Mouse (Mus musculus): Measurements from ENCODE around the gene Atg16l1. TPM values are rescaled to one million over a fixed set of nuclear protein-coding genes. Genes with fewer than 3 reads are reported as not detected.

The Atg16l1 gene
- total RNA-seq (2021): 10 to 100 TPM; 26.7 to 28.7 TPM

- DNase-seq: peak; percentile 94
Observed at GRCm38 (mm10) chr1:87755641-87756470, at the start of gene Atg16l1. Gene Atg16l1, plus strand, starts transcription at chr1:87755870.

DNA sequence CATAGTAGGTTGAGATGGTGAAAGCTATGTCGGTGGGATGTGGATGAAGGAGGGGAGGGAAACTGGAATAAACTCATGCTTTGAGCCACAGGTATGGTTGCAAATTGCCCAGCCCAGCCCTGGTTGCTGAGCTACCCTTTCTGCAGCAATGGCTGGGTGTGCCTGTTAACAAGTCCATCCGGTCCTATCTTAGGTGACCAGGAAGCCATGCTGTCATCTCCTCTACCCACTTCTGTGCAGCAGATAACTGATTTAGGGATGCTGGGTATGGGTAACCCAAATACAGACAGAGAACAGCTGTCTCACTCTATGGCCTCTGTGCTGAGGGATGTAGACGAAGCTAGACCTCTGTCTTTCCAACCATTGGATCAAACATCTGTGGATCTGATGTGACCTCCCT, 49.3 kb upstream of the Atg16l1 start:
- DNase-seq: no peak

- no peak for DNase-seq
Observed at GRCm38 (mm10) chr1:87709020-87709419, 46.6 kb upstream of the Atg16l1 start.

DNA sequence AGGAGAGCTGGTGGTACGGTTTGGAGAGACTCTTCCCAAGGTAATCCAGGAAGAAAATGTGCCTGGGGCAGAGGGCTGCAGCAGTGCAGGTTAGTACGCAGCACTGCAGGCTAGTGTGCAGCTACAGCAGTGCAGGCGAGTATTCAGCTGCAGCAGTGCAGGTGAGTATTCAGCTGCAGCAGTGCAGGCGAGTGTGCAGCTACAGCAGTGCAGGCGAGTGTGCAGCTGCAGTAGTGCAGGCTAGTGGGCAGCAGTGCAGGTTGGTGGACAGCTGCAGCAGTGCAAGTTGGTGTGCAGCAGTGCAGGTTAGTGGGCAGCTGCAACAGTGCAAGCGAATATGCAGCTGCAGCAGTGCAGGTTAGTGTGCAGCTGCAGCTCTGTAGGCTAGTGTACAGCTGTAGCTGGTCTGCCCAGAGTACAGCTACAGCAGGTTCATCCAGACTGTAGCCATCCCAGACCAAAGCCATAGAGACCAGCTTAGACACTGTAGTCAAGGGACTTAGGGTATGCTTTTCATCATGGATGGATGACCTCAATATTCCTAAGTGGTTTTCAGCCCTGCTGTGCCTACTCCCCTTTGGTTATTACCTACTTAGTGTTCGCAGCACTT, 45.9 kb upstream of the Atg16l1 start:
- no peak for DNase-seq

DNA sequence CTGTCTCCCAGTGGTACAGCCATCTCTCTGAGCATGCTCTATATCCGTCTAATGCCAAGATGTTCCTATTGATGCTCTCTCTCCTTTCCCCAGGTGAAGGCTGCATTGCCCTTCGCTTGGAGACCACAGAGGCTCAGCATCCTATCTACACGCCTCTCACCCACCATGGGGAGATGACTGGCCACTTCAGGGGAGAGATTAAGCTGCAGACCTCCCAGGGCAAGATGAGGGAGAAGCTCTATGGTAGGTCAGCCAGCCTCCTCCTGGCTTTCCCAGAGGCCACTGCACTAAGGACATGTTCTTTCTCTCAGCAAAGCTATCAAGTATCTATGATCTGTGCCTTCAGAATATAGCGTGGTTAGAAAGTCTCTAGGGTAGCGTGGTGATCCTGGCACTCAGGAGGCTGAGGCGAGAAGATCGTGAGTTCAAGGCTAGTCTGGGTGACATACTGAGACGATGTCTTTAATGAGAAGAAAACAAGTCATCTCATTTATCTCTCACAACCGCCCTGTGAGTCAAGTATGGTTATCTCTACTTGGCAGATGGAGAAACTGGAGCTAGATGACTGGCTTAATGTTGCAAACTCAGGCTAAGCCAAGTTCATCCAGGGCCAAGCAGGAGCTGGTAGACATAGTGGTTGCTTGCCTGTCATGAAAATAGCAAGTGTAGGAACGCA, 43.6 kb upstream of the Atg16l1 start:
- no peak for DNase-seq

DNA sequence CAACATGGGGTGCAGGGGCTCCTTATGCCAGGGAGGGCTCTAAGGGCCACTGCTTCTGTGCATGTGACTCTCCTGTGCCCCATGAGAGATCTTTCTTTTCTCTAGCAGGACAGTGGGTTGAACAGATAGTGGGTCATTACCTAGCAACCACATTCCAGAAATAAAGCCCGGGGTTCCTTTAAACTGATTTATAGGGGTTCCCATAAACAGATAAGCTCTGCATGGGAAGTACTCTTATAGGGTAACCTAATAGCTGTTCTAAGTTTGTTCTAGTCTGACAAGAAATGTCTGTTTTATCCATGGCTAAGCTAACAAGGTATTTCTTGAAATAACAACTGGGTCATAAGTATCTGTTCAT, 43.1 kb upstream of the Atg16l1 start:
- DNase-seq: no peak

DNA sequence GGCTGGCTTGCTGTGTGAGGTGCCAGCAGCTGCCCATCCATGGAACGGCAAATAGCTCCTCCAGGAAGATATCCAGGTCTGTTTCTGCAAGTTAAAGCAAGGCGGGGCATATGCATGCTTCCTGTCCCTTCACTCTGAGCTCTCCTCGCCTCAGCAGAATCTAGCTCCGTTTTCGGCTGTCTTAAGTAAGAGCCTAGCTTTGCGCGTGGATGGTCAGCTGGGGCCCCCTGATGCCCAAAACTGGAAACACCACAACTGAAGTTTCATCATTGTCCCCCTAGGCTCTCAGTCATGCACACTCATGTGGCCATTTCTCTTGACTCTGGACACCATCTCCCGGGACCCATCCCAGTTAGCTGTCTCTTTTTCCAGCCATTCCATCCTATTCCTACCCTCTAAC, 34.3 kb upstream of the Atg16l1 start:
- peak; percentile 51 for DNase-seq

GRCm38 (mm10) chr1:87722081-87722480, 33.6 kb upstream of the Atg16l1 start:
- DNase-seq: no peak

DNA sequence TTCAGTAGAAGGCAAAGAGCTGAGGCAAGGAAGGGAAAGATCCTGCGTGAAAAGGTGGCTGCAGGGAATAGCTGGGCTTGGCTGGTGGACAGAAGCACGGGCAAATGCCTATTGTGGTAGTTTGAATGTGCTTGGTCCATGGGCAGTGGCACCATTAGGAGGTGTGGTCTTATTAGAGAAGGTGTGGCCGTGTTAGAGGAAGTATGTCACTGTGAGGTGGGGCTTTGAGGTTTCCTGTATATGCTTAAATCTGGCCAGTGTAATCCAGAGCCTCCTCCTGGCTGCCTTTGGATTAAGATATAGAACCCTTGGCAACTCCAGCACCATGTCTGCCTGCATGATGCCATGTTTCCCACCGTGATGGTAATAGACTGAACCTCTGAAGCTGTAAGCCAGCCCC, 32.3 kb upstream of the Atg16l1 start:
- no peak for DNase-seq

- no peak for DNase-seq
Observed at GRCm38 (mm10) chr1:87729070-87729469, 26.6 kb upstream of the Atg16l1 start.

GRCm38 (mm10) chr1:87729850-87730249, 25.8 kb upstream of the Atg16l1 start:
- DNase-seq: no peak

DNA sequence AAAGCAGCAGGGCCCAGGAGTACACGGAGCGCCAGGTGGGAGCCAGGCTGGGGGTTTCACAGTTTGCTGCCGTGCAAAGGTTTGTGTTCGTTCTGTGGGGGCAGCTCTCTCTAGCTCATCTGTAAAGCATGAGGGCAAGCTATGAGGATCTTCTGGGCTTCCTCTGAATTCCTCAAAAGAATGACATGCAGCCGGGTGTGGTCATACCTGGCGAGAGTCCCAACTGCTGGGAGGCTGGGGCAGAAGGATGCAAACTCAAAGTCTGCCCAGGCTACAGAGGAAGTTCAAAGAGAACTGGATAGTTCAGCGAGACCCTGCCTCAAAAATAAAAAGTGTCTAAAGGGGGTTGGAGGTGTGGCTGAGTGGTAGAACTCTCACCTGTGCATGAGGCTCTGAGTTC, 25.4 kb upstream of the Atg16l1 start:
- DNase-seq: no peak

GRCm38 (mm10) chr1:87733212-87733611, 22.5 kb upstream of the Atg16l1 start:
- DNase-seq: no peak

DNA sequence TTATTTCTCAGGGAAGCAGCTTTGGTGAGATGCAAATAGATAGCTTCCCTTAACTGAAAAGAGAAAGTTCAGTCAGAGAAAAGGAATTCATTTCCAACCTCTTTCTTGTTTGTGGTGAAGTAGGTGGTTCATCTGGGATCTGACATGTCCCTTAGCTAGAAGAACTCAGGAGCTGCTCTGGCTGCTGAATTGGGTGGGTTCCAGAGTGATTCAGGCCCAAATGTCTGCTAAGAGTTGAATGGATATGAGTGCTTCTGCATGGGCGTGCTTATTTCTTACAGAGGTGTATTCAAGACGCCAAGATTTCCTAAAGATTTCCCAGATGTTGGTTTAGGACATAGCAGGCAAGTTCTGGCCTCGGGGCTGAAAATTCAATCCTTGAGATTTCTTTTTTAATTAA, 21.5 kb upstream of the Atg16l1 start:
- no peak for DNase-seq

DNA sequence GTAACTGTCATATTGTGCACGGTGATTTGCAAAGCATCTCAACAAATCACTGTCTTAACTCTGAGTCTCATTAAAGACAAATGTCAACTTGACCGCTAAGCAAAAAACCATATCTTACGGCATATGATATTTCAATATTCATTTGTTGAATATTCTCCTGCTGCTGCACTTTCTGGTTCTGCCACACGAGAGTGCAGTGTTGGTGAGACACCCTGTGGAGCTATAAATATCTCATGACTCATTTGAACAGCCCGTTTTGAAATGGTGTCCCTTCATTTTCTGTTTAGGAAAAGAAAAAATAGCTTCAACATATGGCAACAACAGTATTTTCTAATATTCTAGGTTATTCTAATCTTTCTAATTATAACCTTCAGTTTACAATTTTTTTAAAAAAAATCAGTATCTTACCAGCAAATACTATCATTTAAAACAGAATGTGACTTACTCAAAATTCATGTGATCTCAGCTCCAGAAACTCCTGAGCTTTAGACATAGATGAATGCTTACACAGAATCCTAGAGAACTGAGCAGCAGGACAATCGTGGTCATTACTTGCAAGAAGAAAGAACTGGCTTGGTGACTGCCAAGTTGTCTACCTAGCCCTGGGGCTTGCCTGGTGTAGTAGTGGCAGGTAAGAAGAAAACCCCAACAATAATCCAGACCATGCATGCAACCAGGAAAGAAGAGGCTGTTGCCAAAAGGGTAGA, 14.9 kb upstream of the Atg16l1 start:
- DNase-seq: peak; percentile 12

DNA sequence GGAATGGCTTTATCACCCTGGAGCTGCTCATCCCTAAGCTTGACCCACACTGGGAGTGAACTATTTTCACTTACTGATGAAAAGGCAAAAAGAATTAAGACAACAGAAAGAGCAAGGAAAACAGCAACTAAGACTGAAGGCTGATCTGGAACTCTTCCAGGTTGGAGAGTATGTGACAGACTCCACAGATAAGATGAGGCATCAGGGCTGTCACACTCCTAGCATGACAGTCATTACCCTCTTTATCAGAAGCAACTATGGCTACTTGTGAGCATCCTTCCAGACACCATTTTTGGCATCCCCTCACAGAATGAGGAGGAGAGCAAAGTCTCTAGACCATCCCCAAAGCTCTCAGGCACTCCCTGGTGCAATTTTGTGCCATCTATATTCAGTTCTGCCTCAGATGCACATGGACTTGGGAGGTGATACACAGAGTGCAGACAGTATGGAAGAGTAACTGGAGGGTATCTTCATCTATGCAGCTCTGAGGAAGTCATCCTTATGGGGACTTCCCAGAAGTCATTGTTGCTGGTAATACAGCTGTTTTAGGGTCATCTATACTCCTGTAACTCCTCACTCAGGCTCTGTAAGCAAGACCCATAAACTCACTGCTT, 6.2 kb upstream of the Atg16l1 start:
- no peak for DNase-seq

GRCm38 (mm10) chr1:87763821-87764220, 8.2 kb downstream of the Atg16l1 start:
- DNase-seq: no peak

- DNase-seq: no peak
Observed at GRCm38 (mm10) chr1:87765741-87766140, 10.1 kb downstream of the Atg16l1 start.

GRCm38 (mm10) chr1:87766233-87766632, 10.6 kb downstream of the Atg16l1 start:
- no peak for DNase-seq

GRCm38 (mm10) chr1:87769263-87769662, 13.6 kb downstream of the Atg16l1 start:
- DNase-seq: no peak

DNA sequence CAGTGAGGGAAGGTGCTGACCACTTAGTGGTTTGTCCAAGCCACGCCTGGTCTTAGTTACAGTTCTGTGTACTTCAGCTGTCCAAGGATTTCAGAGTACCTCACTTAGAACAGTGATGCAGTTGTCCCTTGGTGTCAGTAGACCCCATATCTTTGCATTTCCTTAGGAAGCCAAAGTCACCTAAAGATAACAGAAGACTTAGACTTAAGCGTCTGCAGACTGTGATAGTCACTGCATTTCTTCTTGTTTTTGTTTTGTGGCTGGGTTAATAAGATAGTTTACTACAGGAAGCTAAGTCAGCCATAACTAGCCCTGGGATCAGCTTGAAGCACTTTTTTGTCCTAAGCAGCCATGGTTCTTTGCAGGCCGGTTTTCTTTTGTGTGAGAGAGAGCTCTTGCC, 14.8 kb downstream of the Atg16l1 start:
- no peak for DNase-seq

GRCm38 (mm10) chr1:87771724-87772123, 16.1 kb downstream of the Atg16l1 start:
- no peak for DNase-seq

DNA sequence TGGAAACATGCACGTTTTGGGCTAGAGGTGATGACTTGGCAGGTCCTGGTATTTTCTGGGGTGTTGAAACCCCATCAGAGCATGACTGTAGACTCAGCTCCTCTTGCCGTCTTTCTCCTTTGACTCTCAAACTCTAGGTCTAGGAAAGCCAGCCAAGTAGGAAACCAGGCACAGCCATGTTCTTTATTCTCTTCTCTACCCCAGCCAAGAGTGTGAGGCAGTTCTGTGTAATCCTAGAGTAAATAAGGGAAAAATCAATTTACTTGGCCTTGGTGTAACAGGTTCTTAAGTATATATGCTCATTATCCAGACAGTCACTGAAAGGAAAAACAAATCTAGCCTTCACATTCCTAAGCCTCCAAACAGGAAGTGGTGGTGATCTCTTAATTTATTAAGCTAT, 17.7 kb downstream of the Atg16l1 start:
- DNase-seq: no peak
